Mouse (Mus musculus) E14TG2a.4 (cell line): ENCODE measurements around the gene Plpp2.
A peak's percentile ranks its signal among the peaks of the same experiment; 100 is the strongest.

Source experiments
- H3K27me3 ChIP-seq: 2 replicates; pipeline ENCODE4 v1.6.1; 2014; ENCODE audit warnings: low read length, control low read depth; ENCODE audit not compliant: insufficient read depth
- H3K36me3 ChIP-seq: 2 replicates; pipeline ENCODE4 v1.6.1; 2014; ENCODE audit warnings: low read length, control low read depth; ENCODE audit not compliant: insufficient read depth
- H3K4me1 ChIP-seq: replicated peaks from 2 replicates; pipeline ENCODE4 v1.6.1; 2014; ENCODE audit warnings: low read depth, low read length, control low read depth
- H3K4me3 ChIP-seq: replicated peaks from 2 replicates; pipeline ENCODE4 v1.5.1; 2014; ENCODE audit warnings: mild to moderate bottlenecking, low read length
- H3K9me3 ChIP-seq: 2 replicates; pipeline ENCODE4 v1.6.1; 2014; ENCODE audit warnings: low read length, control low read depth
- CTCF ChIP-seq: conservative IDR thresholded peaks from 2 replicates; pipeline ENCODE4 v1.5.1; 2014; ENCODE audit warnings: low read length
- NANOG ChIP-seq: IDR thresholded peaks from 2 replicates; pipeline ENCODE4 v1.6.1; 2014; ENCODE audit warnings: borderline replicate concordance, low read length, mixed read lengths
- POU5F1 ChIP-seq: IDR thresholded peaks from 2 replicates; pipeline ENCODE4 v1.6.1; 2014; ENCODE audit warnings: low read length, borderline replicate concordance

The Plpp2 gene

DNA sequence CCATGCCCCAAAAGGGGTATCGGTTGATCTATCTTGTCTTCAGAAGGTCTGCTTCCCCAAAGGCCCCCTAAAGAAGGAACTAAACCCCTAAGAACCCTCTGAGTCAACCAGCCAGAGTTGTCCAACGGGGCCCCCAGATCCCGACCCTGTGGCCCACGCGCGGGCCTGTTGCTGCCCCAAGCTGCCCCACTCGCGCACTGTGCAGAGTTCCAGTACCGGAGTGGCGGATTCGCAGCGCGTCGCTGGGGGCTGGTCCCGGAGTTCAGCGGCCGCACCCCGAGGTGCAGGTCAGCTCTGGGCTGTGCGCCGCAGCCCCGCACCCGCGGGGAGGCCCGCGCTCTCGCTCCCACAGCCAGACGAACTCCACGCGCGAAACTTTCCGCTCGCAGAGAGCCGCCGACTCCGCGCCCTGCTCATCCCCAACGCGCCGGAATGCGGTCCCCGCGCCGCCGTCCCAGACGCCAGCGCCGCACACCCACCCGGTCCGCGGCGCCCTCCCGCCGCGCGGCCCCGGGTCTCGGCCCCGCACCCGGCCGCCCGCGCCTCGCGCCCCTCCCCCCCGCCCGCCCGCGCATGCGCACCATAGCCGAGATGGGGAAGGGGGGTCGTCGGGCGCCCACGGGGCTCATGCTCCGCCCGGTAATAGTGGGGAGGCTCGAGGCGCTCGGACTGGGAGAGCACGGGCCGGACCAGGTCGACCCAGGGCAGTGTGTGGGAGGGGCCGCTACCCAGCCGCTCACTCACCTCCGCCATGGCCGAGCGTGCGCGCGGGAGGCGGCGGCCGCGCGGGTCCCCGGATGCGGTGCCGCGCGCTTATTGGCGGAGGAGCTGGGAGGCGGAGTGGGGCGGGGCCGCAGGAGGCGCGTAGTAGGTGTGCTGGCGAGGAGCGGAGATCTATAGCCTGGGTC is 21.0 kb upstream of the Plpp2 start, which contains the start of gene Mier2:
Mier2 (minus strand) TSS at position 870 of the 908 bp plus-strand sequence.
- peaks cover 45% of the 10 kb centered on the region for H3K4me1 ChIP-seq

DNA sequence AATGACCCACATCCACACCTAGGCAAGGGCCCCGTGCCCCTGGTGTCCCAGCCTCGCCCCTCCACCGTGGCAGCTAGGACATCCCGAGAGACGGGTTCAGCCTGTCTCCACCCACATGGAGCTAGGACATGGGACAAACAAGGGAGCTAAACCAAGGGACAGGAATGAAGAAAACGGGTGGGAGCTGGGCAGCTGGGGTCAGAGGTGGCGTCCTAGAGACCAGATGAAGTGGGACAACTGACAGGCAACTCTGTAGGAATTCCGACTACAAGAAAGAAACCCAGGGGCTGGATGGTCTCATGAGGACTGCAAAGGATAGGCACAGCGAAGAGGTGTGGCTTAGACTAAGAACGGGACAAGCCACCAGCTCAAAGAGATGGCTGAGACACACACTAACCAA is 20.1 kb upstream of the Plpp2 start:
- Histone ChIP-seq H3K27me3 (peaks cover 4% of the 10 kb centered on the region; the same call in 1 of the 2 replicates), H3K36me3 (peaks cover 29% of the 10 kb centered on the region), H3K4me3 (peak overlapping the region; percentile 93), H3K4me1 (peaks cover 50% of the 10 kb centered on the region), H3K9me3 (no peaks in the 10 kb centered on the region)
- no peak for TF ChIP-seq NANOG
- no peak for TF ChIP-seq CTCF
- no peak for TF ChIP-seq POU5F1

More for the DNA sequence above, 21.0 kb upstream of the Plpp2 start, which contains the start of gene Mier2:
- Histone ChIP-seq H3K27me3 (peaks cover 4% of the 10 kb centered on the region; the same call in 1 of the 2 replicates), H3K36me3 (peaks cover 20% of the 10 kb centered on the region), H3K4me3 (peak within 1 kb of the TSS; percentile 93), H3K9me3 (no peaks in the 10 kb centered on the region)
- TF ChIP-seq NANOG (no peak), POU5F1 (no peak), CTCF (no peak)

DNA sequence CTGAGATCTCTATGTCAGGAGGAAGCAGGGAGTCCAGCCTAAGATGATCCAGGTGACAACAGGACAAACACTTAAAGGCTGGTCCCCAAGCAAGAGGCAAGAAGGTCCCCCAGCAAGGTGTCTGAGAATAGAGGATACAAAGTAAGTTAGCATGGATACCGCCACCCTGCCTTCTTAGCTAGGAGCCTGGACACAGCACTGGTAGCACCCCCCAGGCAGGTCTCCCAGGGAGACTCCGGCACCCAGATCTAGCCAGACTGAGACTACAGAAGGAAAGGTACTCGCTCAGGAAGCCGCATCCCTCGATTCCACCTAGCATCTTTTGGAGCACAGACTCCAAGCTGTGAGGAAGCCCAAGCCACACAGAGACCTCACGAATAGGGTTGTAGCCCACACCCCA is 19.6 kb upstream of the Plpp2 start:
- Histone ChIP-seq H3K36me3 (peaks cover 34% of the 10 kb centered on the region), H3K4me1 (peaks cover 50% of the 10 kb centered on the region), H3K4me3 (peak overlapping the region; percentile 93; the same call in 1 of the 2 replicates), H3K9me3 (no peaks in the 10 kb centered on the region), H3K27me3 (peaks cover 4% of the 10 kb centered on the region; the same call in 1 of the 2 replicates)
- TF ChIP-seq POU5F1 (no peak), CTCF (no peak), NANOG (no peak)

DNA sequence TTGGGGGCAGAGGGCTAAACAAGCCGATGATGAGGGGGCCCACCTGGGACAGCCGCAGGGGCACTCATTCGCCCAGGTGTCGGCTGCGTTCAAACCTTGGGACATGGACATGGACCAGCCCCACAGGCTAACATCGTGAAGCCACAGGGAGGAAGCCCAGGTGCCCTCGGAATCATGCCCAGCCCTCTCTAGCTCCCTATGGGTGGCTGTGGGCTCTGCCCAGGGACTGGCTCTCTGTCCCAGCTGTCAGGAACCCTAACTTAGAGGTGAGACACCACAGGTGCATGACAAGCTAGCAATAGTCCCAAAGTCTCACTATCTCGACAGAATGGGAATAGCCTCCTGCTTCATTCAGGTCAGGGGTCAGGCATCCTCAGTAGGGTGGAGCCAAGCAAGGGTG is 18.9 kb upstream of the Plpp2 start:
- Histone ChIP-seq H3K9me3 (no peaks in the 10 kb centered on the region), H3K27me3 (peaks cover 4% of the 10 kb centered on the region; the same call in 1 of the 2 replicates), H3K36me3 (peaks cover 40% of the 10 kb centered on the region), H3K4me1 (peaks cover 50% of the 10 kb centered on the region), H3K4me3 (peak overlapping the region; percentile 93; the same call in 1 of the 2 replicates)
- TF ChIP-seq NANOG (no peak), CTCF (no peak), POU5F1 (no peak)

DNA sequence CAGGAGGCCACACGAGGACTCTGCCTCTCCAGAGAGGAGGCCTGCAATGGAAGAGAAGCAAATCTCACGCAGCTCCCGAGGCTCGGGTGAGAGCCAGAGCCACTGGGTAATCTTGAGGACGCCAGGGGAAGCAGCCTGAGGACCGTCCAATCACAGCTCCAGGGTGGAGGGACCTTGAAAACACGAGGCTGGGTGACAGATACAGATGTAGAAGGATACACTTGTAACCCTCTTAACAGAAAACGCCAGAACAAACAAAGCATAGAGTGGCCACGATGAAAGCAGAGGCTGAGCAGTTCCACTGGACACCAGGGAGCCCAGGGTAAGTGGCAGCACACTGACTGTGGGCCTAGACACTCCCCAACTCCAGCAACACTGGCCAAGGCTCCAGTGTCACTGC is 16.8 kb upstream of the Plpp2 start:
- no peak overlapping the region for H3K4me3 ChIP-seq
- peaks cover 4% of the 10 kb centered on the region; the same call in 1 of the 2 replicates for H3K27me3 ChIP-seq
- peaks cover 46% of the 10 kb centered on the region for H3K4me1 ChIP-seq
- TF ChIP-seq NANOG (no peak), POU5F1 (no peak), CTCF (no peak)
- peaks cover 62% of the 10 kb centered on the region for H3K36me3 ChIP-seq
- no peaks in the 10 kb centered on the region for H3K9me3 ChIP-seq

DNA sequence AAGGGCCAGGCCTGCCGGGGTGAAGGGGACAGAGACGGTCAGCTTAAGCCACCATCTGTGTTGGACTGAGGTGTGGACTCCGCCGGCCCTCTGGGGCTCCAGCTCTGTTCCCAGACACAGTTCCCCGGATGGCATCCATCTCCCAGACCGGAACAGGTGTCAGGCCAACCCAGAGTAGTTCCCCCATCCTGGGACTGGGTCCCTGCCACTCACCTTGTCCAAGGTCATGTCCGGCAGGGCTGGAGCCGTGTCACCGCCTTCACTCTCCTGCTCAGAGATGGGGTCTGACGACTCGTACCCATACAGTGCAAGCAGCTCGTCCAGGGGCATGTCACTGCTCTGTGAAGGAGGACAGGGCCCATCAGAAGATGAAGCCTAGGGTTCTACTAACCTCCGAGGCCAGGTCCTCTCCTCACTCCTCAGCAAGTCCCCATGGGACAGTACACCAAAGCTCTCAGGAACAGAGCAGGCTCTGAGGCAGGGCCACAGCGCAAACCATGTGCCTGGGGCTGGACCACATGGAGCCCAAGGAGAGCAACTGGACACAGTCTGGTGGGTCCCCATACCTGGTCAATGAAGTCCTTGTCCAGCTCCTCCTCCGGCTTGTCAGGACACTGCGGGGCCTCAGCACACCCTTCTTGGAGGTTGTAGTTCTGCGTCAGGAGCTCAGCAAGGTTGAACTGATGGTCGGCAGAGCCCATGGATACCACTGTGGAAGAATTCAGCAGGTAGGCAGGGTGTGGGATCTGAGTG is 15.6 kb upstream of the Plpp2 start:
- Histone ChIP-seq H3K4me1 (peaks cover 43% of the 10 kb centered on the region), H3K4me3 (no peak overlapping the region), H3K36me3 (peaks cover 74% of the 10 kb centered on the region), H3K27me3 (peaks cover 3% of the 10 kb centered on the region; the same call in 1 of the 2 replicates), H3K9me3 (peaks cover 9% of the 10 kb centered on the region)
- TF ChIP-seq NANOG (no peak), CTCF (no peak), POU5F1 (no peak)

DNA sequence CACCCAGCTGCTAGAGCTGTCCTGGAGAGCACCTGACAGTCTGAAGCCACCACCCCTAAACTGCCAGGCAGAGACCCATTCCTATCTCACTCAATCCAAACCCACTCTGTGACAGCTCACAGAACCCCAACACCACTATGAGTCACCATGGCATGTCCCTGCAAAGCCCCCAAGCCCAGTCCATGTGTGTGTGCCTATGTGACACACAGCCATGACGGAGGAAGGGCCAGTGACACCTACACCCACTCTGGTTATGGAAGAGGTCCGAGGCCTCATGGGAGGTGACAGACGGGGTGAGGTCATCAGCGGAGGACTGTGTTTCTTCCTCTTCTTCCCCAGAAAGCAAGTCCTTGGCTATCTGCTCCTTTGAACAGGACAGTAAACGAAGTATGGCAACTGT is 14.9 kb upstream of the Plpp2 start:
- TF ChIP-seq CTCF (no peak), POU5F1 (no peak), NANOG (no peak)
- peaks cover 80% of the 10 kb centered on the region for H3K36me3 ChIP-seq
- peaks cover 12% of the 10 kb centered on the region for H3K9me3 ChIP-seq
- H3K4me1 ChIP-seq, result peaks cover 37% of the 10 kb centered on the region
- no peak overlapping the region for H3K4me3 ChIP-seq
- no peaks in the 10 kb centered on the region for H3K27me3 ChIP-seq

DNA sequence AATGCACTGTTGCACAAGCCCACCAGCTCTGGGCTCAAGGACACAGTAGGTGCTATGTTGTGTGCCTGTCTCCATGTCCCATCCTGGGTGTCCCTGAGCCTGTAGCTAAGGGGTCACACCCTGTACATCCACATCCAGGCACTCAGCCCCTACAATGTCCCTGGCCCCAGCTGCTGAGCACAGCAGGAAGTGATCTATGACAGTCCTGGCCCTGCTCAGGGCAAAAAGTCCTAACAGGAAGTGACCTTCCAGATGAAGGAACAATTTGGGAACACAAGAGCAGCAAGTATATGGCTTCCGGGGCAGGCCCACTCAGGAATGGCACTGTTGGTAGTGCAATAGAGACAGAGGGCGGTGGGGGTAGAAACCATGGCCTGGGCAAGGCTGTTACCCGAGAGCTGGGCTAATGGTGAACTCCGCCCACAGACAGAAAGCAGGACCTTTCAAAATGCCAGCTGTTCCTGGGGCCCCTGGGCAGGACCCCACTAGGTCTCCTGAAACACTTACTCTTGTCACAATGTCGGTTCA is 13.6 kb upstream of the Plpp2 start:
- Histone ChIP-seq H3K27me3 (no peaks in the 10 kb centered on the region), H3K9me3 (peaks cover 12% of the 10 kb centered on the region), H3K36me3 (peaks cover 93% of the 10 kb centered on the region), H3K4me1 (peaks cover 31% of the 10 kb centered on the region), H3K4me3 (no peak overlapping the region)
- TF ChIP-seq NANOG (no peak), CTCF (no peak), POU5F1 (no peak)
